Mouse (Mus musculus) MEL-GATA-1-ER (cell line): Measurements from ENCODE around the gene Vps13c.

Experiments
- DNase-seq: peaks from one replicate; pipeline ENCODE4 v3.0.0-alpha.2; 2012; ENCODE audit warnings: low read depth; ENCODE audit errors: extremely low read depth

Gene Vps13c

DNA sequence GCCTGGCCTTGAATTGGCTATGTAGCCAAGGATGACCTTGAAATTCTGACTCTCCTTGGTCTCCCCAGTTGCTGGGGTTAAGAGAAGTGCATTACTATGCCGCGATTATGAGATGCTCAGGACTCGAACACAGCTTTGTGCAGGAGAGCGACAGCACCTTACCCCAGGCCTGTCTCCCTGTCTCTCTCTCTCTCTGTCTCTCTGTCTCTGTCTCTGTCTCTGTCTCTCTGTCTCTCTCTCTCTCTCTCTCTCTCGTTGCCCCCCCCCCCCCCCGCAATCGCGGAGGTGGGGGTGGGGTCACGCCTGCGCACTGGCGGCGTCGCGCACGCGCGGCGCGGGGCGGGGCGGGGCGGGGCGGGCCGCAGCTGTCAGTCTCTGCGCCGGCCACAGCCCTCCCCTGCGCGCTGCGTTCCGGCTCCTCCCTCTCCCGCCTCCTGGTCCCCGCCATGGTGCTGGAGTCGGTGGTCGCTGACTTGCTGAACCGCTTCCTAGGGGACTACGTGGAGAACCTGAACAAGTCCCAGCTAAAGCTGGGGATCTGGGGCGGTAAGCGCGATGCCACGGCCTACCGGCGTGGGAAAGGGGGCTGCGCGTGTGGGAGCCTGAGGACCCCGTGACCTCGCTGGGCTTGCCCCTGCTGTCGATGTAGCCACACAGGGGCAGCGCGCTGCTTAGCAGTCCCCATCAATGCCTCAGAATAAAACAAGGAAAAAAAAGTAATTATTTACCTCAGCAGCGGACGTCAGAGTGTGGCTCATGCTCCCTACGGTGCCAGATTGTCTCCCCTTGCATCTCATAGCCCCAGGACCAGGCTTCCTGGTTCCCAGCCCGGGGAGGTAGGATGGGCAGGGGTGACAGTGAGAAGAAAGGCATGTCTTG lies at the start of gene Vps13c:
TSS of gene Vps13c (plus strand) at position 416 of the 879 bp plus-strand sequence.
- peak; percentile 26 for DNase-seq

DNA sequence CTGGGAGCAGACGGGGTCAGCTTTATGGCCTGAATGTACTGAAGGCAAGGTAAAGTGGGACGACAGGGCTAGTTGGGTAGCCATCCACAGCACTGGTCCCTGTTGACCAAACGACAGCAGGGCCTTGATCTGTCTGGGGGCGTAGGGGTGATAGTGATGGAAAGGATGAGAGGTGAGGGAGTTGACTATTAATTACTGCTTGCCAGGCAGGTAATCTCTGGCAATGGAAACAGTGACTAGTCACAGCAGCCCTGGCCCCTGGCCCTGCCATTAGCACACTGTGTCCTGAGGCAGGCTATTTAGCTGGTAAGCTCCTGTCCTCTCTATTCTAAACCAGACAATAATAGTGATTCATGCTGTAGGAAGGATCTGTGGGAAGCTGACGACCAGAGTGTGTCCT lies 47.8 kb upstream of the Vps13c start:
- DNase-seq: no peak

DNA sequence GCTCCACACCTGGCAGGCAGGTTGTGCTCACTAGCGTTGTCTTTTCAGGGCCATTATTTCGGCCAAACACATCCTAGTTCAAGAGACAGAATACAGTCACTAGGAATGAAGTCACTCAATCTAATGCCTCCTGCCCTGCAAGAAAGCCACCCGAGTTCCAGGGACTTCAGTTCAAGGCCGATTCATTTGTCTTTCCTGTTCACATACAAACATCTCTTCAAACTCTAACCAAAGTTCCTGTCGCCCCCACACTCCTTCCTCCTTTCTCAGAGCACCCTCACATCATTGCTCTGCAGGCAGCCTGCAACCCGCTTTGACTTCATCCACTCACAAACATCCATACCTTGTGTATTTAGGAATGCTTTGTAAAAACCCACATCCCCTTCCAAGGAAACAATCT lies 46.7 kb upstream of the Vps13c start:
- no peak for DNase-seq

DNA sequence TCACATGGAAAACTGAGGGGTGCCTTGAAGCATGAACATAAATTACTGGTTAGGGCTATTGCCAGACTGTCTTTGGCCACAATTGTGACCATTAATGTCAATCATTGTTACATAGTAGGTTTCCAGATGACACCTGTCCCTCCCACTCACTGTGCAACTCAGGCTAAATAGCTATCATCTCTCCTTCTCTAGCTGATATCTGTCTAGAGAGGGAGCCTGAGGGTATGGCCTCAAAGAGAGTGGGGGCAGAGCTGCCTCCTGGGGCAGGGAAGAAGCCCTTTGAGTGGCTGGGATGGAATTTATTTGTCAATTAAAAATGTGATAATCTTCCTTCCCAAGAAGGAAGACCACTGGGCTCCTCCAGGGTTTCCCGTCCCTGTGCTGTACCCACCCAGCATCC lies 46.0 kb upstream of the Vps13c start:
- no peak for DNase-seq

DNA sequence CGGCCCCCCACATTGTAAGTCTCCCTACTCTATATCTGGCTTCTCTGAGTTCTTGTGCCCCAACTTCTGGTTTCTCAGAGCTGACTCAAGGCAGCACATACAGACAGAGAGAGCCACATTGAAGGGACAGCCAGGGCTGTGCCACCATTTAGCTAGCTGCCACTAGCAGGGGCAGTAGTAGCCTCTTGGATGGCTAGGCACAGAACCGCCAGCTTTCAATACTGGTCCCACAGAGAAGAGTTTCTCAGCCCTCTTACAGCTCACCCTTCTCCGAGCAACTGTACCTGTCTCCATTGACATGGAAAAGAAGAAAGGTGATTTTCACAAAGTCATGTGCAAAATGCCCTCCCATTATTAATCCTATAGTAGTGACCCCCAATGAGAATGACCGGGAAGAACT lies 45.5 kb upstream of the Vps13c start:
- no peak for DNase-seq

DNA sequence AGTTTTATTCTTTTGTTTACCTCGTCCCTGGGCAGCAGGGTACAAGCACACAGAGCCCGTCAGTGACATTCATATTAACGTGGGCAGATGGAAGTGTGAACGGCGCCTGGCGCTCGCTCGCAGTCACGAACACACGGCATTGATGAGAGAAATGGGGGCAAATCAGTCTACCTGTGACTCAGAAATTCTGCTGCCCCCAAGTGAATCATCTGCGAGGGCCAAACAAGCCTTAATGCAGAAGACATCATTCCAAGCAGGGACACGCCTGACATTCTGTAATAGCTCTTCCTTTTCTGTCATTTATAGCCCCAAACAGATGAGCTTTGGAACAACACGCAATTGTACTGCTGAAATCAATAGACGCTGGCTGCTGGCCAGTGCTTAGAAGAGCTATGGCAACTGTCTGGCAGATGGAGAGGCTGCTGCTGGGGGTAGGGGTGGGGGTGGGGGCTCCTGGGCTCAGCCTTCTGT lies 45.0 kb upstream of the Vps13c start:
- DNase-seq: no peak

DNA sequence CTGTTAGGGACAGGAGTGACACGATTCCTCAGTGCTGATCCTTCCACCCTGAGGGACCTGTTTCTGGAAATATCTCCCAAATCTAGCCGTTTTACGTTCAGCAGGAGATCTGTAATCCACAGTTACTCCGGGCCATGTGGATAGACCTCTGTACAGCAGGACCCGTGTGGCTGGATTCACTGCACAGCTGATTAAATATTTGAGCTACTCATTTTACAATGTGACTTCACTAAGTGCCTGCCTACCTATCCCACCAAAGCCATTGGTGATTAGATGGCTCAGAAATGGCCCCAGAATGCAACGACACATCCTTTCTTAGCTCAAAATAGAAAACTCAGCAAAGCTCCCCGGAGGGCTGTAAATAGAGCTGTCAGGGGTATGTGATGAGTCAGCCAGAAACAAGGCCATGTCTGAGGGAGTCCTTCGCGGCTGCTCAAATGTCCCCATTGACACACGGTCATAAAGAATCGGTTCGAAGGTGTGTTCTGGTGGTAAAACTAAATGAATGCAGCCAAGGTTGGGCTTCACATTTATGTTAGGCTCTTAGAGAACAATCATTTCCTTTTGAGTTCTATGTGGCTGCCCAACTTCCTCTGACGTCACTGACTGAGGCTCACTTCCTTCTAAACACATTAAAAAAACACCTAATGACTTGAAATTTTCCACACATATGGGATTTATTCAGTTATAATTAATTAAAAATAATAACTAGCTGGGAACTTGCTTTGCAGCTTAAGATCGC lies 40.9 kb upstream of the Vps13c start:
- no peak for DNase-seq

DNA sequence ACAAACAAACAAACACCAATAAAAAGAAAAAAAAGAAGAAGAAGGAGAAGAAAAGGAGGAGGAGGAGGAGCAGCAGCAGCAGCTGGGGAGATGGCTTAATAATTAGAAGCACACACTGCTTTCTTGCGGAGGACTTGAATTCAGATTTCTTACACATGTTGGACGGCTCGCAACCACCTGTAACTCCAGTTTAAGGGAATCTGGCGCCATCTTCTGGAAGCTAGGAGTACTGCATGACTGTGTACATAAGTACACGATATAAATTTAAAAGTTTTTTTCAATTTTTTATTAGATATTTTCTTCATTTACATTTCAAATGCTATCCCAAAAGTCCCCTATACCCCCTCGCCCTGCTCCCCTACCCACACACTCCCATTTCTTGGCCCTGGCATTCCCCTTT lies 38.0 kb upstream of the Vps13c start:
- DNase-seq: peak; percentile 38

DNA sequence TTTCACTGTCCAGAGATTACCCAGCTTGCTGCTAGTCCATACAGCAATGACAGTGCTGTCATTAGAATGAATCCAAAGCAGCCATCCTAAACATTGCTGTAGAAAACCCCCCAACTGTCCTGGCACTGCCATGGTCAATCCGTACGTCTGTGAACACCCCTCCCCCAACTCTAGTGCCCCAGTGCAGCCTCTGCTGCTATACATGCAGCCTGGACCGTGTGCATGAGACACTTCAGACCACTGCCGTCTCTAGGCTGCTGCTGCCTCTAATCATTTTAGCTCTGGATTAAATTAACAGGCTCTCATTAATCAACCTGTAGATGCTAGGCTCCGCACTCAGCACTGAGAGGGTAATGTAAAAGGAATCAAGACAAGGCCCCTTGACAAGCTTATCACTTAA lies 33.2 kb upstream of the Vps13c start:
- DNase-seq: no peak

DNA sequence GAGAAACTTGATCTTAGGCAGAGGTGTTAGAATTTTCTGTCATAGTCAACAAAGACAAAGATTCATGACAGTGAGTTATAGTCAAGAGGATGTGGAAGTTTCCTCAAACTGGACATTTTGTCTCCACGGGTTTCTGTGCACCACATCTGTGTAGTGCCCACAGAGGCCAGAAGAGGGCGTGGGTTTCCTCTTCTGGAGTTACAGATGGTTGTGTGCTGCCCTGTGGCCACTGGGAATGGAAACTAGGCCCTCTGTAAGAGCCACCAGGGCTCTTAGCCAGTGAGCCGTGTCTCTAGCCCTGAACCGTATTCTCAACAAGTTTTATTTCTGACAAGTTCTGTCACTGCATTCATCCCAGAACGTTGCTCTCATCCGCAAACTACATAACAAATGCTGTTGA lies 29.7 kb upstream of the Vps13c start:
- no peak for DNase-seq

DNA sequence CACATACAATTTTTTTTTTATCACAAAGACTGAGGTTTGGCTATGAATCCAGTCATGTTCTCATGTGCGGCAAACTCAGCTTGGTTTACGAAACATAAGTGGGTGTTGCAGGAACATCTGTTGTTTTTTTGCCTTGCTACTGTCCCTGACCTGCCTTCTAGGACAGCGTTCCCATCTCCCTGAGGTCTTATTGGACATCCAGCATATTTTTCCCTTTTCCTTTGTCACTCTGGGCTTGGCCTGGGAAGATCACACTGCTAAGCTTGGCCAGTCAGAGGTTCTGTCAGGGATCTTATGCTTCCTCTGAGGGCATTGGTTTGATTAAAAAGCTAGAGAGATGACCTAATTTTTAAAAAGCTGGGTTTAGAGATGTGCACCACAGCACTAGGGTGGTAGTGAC lies 29.1 kb upstream of the Vps13c start:
- DNase-seq: no peak

DNA sequence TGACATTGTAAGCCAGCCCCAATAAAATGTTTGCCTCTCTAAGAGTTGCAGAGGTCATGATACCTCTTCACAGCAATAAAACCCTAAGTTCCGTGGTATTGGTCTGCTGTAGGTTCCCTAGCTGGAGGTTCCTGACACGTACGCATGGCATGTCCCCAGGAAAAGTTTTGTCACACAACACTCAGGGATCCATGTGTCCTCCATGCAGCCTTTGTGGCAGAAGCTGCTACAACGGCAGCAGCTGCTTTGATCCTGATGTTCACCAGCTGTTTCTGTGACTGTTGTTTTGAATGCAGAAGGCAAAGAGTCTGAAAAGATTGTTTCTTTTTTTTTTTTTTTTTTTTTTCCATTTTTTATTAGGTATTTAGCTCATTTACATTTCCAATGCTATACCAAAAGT lies 27.0 kb upstream of the Vps13c start:
- no peak for DNase-seq

DNA sequence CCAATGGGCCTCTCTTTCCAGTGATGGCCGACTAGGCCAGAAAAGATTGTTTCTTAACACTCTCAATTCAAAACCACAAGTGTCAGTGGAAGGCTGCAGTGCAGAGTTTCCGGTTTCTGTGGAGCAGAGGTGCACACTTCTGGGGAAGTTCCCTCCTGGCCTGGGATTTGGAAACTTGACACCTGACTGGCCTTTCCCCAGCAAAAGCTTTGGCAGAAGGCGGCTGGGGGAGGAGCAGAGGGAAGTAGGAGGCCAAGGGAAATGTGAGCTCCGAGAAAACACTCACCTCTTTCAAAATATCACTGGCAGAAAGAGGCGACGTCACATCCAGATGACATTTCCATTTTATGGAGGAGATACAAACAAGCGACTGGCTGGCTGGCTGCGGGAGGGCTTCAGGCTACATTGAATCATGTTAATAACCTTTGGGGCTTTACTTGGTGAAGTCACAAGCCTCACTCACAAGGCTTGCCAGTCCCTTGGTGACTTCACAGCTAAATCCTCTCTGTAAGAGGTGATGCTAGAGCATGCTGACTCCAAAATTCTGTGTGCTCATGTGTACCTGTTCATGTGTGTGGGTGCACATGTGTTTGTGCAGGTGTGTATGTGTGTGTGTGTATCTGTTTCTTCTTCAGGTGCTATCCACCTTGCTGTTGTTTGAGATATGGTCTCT lies 26.4 kb upstream of the Vps13c start:
- no peak for DNase-seq

DNA sequence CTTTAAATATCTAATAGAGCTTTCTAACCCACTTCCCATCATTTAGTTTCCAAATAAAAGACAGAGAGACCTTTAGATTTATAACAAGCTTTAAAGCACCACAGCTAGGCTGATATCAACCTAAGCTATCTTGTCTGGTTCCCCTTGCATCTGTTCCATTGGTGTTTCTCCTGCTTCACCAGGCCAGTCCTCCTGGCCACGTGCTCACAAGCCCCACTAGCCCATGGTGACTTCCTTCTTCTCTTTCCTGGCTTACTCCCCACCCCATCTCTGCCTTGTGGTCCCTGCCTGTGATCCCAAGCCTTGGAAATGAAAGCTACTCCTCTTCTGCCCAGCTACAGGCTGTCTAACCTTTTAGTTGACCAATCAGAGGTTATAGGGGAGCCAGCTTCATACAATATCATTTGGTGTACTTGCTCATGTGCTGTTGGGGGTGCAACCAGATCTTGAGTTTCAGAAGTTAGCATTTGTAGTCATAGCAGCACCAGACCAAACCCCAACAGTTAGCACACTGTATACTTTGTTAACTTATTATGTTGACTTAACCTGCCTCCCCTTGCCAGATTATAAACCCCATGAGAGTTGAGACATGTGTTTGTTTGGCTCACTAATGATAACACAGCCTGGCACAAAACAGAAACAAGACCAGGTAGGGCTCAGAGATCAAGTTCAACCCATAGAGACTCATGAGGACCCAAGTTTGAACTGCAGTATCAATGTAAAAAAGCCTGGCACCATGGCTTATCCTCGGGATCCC lies 23.8 kb upstream of the Vps13c start:
- DNase-seq: no peak

DNA sequence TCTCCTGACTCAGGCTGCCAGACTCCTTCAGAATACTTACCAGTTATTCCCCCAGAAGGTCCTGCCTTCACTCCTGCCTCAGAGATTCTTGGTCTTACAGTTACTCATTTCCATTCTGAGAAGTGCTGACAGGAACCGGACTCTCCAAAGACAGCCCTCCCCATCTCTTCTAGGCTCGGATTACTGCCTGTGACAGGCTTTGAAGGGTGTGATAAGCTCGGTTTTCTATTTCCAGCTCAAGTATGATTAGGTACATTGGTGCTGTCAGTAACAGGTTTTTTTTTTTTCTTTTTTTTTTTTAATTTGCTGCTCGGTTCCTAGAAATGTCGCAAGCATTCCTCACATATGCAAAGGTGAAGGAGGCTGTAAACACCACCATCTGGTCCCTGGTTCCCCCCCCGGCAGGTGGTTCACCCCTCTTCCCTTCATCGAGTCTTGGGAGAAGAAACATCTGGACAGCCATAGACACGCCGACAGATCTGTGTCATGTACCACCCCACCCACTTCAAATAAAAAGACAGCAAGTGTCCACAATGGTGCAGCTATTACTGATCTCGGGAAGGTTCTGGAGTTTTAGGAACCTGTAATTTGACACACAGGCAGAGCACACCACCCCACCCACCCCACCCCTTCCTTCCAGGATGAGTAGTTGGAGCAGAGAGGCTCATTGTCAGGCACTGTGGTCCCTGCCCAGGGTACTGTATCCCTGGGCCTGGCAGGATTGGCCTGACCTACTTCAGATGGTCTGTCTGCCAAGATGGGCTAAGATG lies 22.1 kb upstream of the Vps13c start:
- DNase-seq: no peak

DNA sequence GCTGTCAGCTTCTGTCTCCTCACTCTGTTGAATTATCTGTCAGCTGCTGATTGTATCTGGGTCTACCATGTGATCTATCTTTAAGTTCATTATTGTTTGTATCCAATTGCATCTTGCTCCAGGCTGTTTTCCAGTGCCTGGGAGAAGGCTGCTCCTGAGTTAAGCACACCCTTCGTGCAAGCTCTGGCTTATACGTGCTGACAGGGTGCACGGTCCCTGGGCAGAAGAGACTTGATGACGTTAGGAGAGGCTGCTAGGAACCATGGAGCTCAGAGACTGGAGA lies 21.6 kb upstream of the Vps13c start:
- no peak for DNase-seq

DNA sequence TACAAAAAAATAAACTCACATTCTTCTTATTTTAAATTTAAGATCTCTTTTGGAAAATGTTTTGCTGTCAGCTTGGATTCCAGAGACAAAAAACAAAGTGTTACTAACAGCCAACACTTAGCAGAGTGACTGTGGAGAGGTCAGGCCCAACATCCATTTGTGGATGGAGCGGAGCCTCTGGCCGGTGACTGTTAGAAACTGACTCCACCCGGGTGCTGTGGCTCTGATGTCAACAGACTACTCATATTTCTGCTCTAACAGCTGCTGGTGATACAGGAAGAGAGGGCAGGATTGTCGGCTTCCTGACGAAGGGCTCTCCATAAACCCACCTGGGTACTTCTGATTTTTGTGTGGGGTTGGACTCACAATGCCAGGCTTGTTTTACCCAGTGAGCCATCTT lies 17.1 kb upstream of the Vps13c start:
- DNase-seq: no peak

DNA sequence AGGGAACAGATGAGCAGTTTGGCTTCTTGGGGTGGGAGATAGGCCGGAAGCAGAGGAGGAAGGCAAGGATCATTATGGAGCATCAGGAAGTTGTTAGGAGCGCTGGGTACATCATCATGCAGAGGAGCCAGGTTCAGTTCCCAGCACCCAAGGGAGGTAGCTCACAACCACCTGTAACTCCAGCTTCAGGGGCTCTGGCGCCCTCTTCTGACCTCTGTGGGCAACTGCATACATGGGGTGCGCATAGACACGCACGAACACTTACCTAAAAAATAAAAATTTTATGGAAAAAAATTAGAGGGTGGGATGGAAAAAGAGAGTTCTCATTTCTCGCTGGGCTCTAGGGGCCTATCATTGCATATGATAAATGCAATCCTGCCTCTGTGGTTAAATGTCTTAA lies 14.7 kb upstream of the Vps13c start:
- DNase-seq: no peak

DNA sequence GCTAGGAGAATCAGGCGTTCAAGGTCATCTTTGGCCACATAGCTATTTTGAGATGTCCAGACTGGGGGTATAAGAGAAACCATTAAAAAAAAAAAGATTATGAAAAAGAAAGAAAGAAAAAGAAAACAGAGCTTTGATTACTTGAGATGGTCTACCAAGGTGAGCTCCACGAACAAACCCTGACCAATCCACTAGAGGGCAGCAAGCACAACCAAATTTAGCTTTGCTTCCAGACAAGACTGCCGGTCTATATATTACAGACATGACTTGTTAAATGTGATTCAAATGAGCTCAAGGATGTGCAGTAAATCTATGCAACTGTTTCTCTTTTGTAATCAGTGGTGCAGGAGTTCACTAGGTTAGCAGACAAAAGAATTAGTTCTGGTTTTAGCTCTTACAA lies 12.0 kb upstream of the Vps13c start:
- peak; percentile 31 for DNase-seq

DNA sequence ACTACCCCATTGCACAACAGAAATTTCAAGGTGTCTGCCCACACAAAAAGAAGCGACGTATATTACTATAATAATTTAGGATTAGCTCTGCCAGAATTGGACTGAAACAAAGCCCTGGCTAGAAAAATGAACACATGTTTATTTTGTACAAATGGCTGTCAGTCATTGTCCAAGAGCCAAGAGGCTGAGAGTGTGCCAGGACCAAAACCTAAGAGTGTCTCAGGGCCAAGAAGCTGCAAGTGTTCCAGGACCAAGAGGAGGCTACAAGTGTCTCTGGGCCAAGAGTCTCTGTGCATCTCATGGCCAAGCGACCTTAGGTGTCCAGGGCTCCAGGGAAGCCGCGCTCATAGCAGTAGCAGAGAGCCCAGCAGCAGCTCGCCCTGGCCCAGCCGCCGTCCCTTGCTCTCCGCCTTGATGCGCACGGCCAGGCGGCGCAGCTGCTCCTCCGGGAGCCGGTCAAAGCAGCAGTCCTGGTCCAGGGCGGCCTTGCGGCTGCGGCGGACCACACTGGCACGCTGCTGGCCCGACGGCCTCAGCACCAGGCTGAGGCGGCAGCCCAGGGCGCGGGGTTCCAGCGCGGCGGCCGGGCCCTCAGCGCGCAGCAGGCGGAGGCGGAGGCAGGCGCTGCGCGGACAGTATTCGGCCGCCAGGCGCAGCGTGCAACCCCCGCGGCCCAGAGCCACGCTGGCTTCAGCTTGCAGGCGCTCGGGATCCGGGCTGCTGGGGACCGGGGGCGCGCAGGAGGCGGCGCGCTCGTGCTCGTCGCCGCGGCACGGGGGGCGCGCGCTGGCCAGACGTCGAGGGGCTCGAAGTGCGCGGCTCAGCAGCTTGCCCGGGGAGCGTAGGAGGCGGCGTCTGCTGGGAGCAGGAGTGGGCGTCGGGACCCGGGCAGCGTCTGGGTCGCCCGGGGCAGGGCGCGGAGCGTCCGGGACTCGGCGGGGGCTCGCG lies 9.5 kb upstream of the Vps13c start:
- no peak for DNase-seq
